Mouse (Mus musculus): ENCODE data around the gene Ddn.
A peak's percentile ranks its signal among the peaks of the same experiment; 100 is the strongest.

Gene Ddn

DNA sequence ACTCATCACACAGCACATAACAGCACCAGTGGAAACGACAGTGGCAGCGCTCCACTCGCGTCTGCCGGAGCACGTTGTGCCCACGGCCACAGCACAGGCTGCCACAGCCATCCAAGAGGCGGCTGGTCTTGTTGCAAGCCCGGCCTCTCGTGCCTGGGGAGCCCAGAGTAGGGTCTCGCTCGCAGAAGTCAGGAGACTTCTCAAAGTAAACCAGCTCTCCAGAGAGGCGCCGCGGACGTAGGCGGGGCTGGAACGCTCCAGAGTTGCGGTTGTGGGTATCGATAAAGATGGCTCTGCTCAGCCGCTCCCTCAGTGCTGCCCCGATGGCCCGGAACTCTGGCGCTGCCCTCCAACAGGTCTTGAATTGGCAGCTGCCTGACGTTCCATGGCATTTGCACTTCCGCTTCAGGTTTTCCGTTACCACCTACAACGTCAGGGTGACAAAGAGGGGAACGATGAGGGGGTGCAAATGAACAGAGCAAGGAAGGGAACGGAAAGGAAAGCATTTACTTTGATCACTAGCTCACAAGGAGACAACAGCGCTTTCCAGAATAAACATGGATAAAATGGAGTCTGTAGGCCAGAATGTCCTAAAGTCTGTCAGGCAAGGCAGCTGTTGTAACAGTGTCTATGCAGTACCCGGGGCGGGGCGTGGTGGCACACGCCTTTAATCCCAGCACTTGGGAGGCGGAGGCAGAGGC lies 36.6 kb downstream of the Ddn start:
- peak in 1 of 2 experiments; percentile 34 for DNase-seq

DNA sequence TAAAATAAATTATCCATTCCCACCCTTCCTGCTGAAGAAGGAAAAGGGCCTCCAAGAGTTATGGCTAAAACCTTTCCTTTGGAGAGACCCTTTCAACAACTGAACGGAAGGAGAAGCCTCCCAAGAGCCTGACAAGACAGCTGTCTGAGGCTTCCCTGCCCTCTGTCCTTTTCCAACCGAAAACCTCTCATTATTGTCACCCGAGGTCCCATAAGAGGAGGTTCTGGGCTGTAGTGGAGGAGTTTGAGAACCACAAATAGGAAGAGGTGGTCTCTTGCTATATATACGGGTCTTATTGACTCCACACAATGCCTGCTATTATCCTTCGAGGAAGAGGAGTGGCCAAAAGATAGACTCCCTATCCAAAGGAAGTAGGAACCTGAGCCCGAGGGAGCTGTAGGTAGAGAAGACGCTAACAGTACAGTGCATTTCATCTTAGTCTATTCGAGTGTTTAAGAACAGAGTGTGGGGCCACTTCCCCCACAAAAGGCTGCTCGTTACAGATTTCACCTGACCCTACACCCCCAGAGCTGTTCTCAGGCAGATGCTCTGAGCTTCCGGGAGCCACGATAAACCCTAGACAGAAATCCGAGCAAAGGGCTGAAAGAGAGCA lies 37.4 kb downstream of the Ddn start:
- no peak for DNase-seq

DNA sequence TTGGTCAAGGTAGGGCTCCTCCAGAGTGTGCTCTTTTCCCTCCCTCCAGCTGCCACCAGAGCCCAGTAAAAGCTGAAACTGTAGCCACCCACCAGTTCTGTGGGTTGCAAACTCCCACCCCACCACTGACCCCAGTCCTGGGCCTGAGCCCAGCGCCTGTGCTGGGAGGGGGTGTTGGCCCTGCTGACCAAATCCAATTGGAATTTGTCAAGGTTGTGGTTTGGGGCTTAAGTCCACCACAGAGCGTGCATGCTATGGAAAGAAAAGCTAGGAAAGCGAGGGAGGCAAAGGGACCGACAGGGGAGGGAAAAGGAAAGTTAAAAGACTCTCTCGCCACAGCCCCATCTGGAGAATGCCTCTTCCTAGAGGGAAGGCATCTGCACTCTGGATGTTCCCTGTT lies 41.0 kb downstream of the Ddn start:
- no peak for DNase-seq

DNA sequence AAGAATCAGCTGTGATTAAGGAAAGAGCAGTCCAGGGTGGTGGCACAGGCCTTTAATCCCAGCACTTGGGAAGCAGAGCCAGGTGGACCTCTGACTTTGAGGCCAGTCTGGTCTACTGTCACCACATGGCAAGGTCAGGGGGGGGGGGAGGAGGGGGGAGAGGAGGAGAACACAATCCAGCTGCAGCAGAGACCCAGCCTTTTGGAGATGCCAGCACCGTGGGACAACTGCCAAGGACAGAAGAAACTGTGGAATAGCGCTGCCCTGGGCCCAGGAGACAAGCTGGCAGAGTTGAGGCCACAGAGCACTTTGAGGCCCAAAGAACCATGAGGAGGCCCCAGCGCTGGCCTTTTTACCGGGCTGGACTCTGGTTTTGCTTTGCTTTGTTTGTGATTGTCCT lies 43.4 kb downstream of the Ddn start:
- no peak for DNase-seq

DNA sequence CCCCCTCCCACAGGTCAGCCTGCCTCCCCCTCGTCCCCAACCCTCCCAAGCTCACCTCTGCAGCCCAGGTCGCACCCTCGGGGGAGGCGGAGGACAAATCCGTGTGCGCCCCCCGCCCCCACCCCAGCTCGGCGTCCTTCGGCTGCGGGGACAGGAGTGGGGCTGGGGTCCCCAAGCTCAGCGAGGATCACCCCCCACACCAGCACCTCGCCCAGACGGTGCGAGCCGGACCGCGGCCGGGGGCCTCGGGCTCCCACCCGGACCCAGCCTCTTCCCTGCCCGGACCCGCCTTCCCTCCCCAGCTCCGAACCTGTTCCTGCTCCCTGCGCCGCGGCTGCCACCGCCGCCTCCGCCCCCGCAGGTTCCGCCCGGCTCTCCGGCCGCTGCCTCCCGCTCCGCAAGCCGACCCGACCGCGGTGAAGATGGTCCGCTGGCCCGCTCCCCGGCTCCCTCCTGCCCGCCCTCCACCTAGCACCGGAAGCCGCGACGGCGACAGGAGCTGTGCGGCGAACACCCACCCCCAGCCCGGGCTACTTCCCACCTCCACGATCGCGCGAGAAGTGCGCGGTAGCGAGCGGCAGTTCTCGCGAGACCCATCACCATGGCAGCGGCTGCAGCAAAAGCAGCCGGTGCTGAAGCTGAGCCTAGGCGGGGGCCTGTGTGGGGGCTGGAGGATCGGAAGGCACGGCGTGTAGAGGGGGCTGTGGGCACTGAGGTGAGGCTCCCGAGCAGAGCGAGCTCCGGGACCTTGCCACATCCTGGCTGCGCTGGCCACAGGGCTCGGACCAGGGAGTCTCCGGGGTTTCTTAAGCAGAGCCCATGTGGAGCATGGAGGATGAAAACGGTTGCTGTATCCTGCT lies 46.4 kb downstream of the Ddn start, which contains the start of gene Arf3:
Gene Arf3, minus strand, starts transcription at position 545 of the 860 bp plus-strand sequence.
- peak; percentile 97 to 98 for DNase-seq

DNA sequence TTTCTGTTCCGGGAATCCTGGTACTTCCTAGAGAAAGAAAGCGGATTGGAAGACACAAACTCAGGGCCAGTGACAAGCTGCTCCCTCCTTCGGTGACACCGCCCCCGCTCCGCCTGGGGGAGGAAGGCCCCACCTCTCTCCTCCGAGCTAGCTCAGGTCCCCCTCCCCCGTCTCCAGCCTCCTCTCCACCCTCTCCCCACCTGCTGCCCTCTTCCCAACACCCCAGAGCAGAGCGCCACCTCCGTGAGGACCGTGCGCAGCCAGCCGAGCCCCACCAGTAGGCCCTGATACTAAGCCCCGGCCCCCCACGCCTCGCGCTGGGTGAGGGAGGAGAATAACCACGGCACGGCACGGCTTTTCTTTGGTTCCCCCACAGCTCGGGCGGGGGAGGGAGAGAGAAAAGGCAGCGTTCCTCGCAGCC lies 47.1 kb downstream of the Ddn start:
- peak; percentile 84 to 90 for DNase-seq

DNA sequence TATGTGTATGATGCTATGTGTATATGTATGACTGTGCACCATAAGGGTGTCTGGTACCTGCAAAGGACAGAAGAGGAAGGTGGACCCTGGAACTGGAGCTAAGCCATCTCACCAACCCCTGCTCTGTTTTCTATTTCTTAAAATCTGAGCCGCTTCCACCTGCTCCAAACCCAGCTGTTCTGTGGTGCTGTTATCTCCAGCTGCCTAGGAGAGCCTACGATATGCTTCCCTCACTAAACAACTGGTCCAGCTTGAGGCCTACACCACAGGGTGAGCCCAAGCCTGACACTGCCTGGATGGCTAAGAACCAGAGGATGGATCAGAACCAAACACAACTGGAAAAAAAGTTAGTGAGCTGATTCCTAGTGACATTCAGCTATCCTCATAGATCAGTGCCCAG lies 55.2 kb downstream of the Ddn start:
- DNase-seq: no peak
